Mouse (Mus musculus): ENCODE data around the gene Mfsd12.

The Mfsd12 gene

GRCm38 (mm10) chr10:81401521-81402226, 44.4 kb downstream of the Mfsd12 start:
- DNase-seq (ENCODE audit: low read depth, low spot score), result peak; percentile 97

- DNase-seq (ENCODE audit: low read depth, low spot score), result peak; percentile 57
These were observed 45.0 kb downstream of the Mfsd12 start for GRCm38 (mm10) chr10:81402227-81402765.

- no peak for DNase-seq (ENCODE audit: low read depth, low spot score)
These were observed 46.2 kb downstream of the Mfsd12 start for GRCm38 (mm10) chr10:81403511-81403910.

- DNase-seq (ENCODE audit: low read depth, low spot score), result peak; percentile 95
These were observed 46.8 kb downstream of the Mfsd12 start for GRCm38 (mm10) chr10:81404082-81404481.

GRCm38 (mm10) chr10:81404720-81405119, 47.4 kb downstream of the Mfsd12 start:
- no peak for DNase-seq (ENCODE audit: low read depth, low spot score)

GRCm38 (mm10) chr10:81405588-81406201, 48.4 kb downstream of the Mfsd12 start:
- peak; percentile 70 for DNase-seq (ENCODE audit: low read depth, low spot score)

GRCm38 (mm10) chr10:81406504-81407440, 49.5 kb downstream of the Mfsd12 start:
- no peak for DNase-seq (ENCODE audit: low read depth, low spot score)

- DNase-seq (ENCODE audit: low read depth, low spot score), result peak; percentile 79
These were observed 50.5 kb downstream of the Mfsd12 start for GRCm38 (mm10) chr10:81407539-81408423.

- DNase-seq (ENCODE audit: low read depth, low spot score), result no peak
These were observed 51.1 kb downstream of the Mfsd12 start for GRCm38 (mm10) chr10:81408424-81408729.

- peak; percentile 82 for DNase-seq (ENCODE audit: low read depth, low spot score)
These were observed 51.6 kb downstream of the Mfsd12 start for GRCm38 (mm10) chr10:81408871-81409291.

- DNase-seq (ENCODE audit: low read depth, low spot score), result peak; percentile 80
These were observed 52.0 kb downstream of the Mfsd12 start for GRCm38 (mm10) chr10:81409330-81409729.

- DNase-seq (ENCODE audit: low read depth, low spot score), result no peak
These were observed 53.1 kb downstream of the Mfsd12 start for GRCm38 (mm10) chr10:81410350-81410749.

- DNase-seq (ENCODE audit: low read depth, low spot score), result no peak
These were observed 53.7 kb downstream of the Mfsd12 start for GRCm38 (mm10) chr10:81410981-81411380.

GRCm38 (mm10) chr10:81411471-81412400, 54.4 kb downstream of the Mfsd12 start:
- no peak for DNase-seq (ENCODE audit: low read depth, low spot score)

- DNase-seq (ENCODE audit: low read depth, low spot score), result no peak
These were observed 55.5 kb downstream of the Mfsd12 start for GRCm38 (mm10) chr10:81412586-81413309.

GRCm38 (mm10) chr10:81413310-81414261, 56.3 kb downstream of the Mfsd12 start:
- DNase-seq (ENCODE audit: low read depth, low spot score), result peak; percentile 86

GRCm38 (mm10) chr10:81414682-81415081, 57.4 kb downstream of the Mfsd12 start:
- no peak for DNase-seq (ENCODE audit: low read depth, low spot score)

GRCm38 (mm10) chr10:81415146-81415545, 57.9 kb downstream of the Mfsd12 start:
- DNase-seq (ENCODE audit: low read depth, low spot score), result no peak
